Mouse (Mus musculus) myocyte (in vitro differentiated cells): ENCODE data around the gene Lrmda. TPM values are rescaled to one million over a fixed set of nuclear protein-coding genes. Genes with fewer than 3 reads are reported as not detected.
A peak's percentile ranks its signal among the peaks of the same experiment; 100 is the strongest.
"Not testable (repeated sequence)": the region's sequence is repeated elsewhere in the genome, so short reads cannot be mapped to it uniquely, and the experiment has no call there.

ENCODE experiments used
- H3K27me3 ChIP-seq: one replicate; pipeline ENCODE4 v1.6.1; 2011; ENCODE audit not compliant: control insufficient read depth, insufficient read depth, insufficient read length
- H3K36me3 ChIP-seq: one replicate; pipeline ENCODE4 v1.6.1; 2011; ENCODE audit not compliant: control insufficient read depth, insufficient read depth
- H3K4me2 ChIP-seq: one replicate; pipeline ENCODE4 v1.6.1; 2011; ENCODE audit warnings: low read depth, control low read depth
- H3K4me3 ChIP-seq: one replicate; pipeline ENCODE4 v1.5.1; 2011; ENCODE audit warnings: mild to moderate bottlenecking, control low read depth, moderate library complexity
- H3K79me2 ChIP-seq: one replicate; pipeline ENCODE4 v1.6.1; 2011; ENCODE audit not compliant: control insufficient read depth, insufficient read depth
- H3ac ChIP-seq: one replicate; pipeline ENCODE4 v1.6.1; 2011; ENCODE audit not compliant: control insufficient read depth, insufficient read length
- CEBPB ChIP-seq: IDR thresholded peaks from 2 replicates; pipeline ENCODE4 v1.6.1; 2011; ENCODE audit warnings: mild to moderate bottlenecking, moderate library complexity; ENCODE audit not compliant: poor library complexity, insufficient read depth, severe bottlenecking
- E2F4 ChIP-seq: IDR thresholded peaks from one replicate; pipeline ENCODE4 v1.6.1; 2011; ENCODE audit warnings: mild to moderate bottlenecking, control low read depth, moderate library complexity; ENCODE audit not compliant: insufficient read depth
- MAX ChIP-seq: IDR thresholded peaks from one replicate; pipeline ENCODE4 v1.6.1; 2011; ENCODE audit warnings: low read depth, mild to moderate bottlenecking, control low read depth
- MYOD1 ChIP-seq, 3 experiments: IDR thresholded peaks; one replicate each; pipeline ENCODE4 v1.6.1; 2011; ENCODE audit warnings: control low read depth in 2 of 3, low read depth in 2 of 3, mild to moderate bottlenecking in 2 of 3, moderate library complexity in 1 of 3; ENCODE audit not compliant: insufficient read length in 2 of 3, control insufficient read depth in 1 of 3
- MYOG ChIP-seq, 3 experiments: IDR thresholded peaks; one replicate each; pipeline ENCODE4 v1.6.1; 2011; ENCODE audit warnings: control low read depth in 2 of 3, low read depth in 2 of 3, mild to moderate bottlenecking in 2 of 3; ENCODE audit not compliant: insufficient read length in 2 of 3, control insufficient read depth in 1 of 3, insufficient read depth in 1 of 3
- POLR2A ChIP-seq: IDR thresholded peaks from one replicate; pipeline ENCODE4 v1.6.1; 2011; ENCODE audit warnings: low read depth, mild to moderate bottlenecking, control low read depth, moderate library complexity; ENCODE audit not compliant: insufficient read length
- POLR2AphosphoS2 ChIP-seq: IDR thresholded peaks from one replicate; pipeline ENCODE4 v1.6.1; 2011; ENCODE audit warnings: low read depth, control low read depth; ENCODE audit not compliant: insufficient read length
- REST ChIP-seq: IDR thresholded peaks from one replicate; pipeline ENCODE4 v1.6.1; 2011; ENCODE audit warnings: mild to moderate bottlenecking, control low read depth, moderate library complexity; ENCODE audit not compliant: insufficient read depth, insufficient read length
- SRF ChIP-seq: IDR thresholded peaks from one replicate; pipeline ENCODE4 v1.6.1; 2011; ENCODE audit warnings: low read depth; ENCODE audit not compliant: control insufficient read depth, insufficient read length
- TCF12 ChIP-seq: IDR thresholded peaks from one replicate; pipeline ENCODE4 v1.6.1; 2011; ENCODE audit warnings: mild to moderate bottlenecking, control low read depth; ENCODE audit not compliant: poor library complexity, insufficient read depth, severe bottlenecking
- TCF3 ChIP-seq: IDR thresholded peaks from one replicate; pipeline ENCODE4 v1.6.1; 2011; ENCODE audit warnings: low read depth, control low read depth; ENCODE audit not compliant: insufficient read length
- USF1 ChIP-seq: IDR thresholded peaks from one replicate; pipeline ENCODE4 v1.6.1; 2011; ENCODE audit warnings: low read depth, mild to moderate bottlenecking, control low read depth, moderate library complexity
- polyA plus RNA-seq: library from polyadenylated mRNA; unstranded; fragments of >200 nt; fragmentation: generic; extraction: Trizol; gene quantifications from one replicate; pipeline ENCODE4 v1.2.1, GENCODE M21; 2012; ENCODE audit warnings: missing spikeins

The Lrmda gene
- polyA plus RNA-seq, 1 experiment: 1.9 TPM

GRCm38 (mm10) chr14:22582065-22582464, 562.6 kb downstream of the Lrmda start:
- H3K79me2 ChIP-seq: no peaks in the 10 kb centered on the region

GRCm38 (mm10) chr14:22586281-22586680, 566.8 kb downstream of the Lrmda start:
- Histone ChIP-seq H3K79me2 (no peaks in the 10 kb centered on the region), H3K4me2 (no peak overlapping the region), H3ac (no peak overlapping the region), H3K36me3 (no peaks in the 10 kb centered on the region), H3K4me3 (no peak overlapping the region), H3K27me3 (no peaks in the 10 kb centered on the region)
- TF ChIP-seq MYOD1 (IDR thresholded peaks at IDR 0.05; ENCODE audit: control insufficient read depth in 1 of 3, insufficient read length in 2 of 3, low read depth in 2 of 3): no peak
- TF ChIP-seq REST: no peak
- no peak for TF ChIP-seq CEBPB
- no peak for TF ChIP-seq POLR2A
- no peak for TF ChIP-seq MAX
- TF ChIP-seq TCF12: no peak
- no peak for TF ChIP-seq POLR2AphosphoS2
- no peak for TF ChIP-seq E2F4
- no peak for TF ChIP-seq TCF3
- TF ChIP-seq MYOG (IDR thresholded peaks at IDR 0.05; ENCODE audit: control insufficient read depth in 1 of 3, insufficient read depth in 1 of 3, insufficient read length in 2 of 3, low read depth in 2 of 3): no peak
- TF ChIP-seq SRF: no peak
- no peak for TF ChIP-seq USF1

More at GRCm38 (mm10) chr14:22582065-22582464, 562.6 kb downstream of the Lrmda start:
- no peaks in the 10 kb centered on the region for H3K36me3 ChIP-seq
- no peaks in the 10 kb centered on the region for H3K27me3 ChIP-seq
- H3K4me3 ChIP-seq: no peak overlapping the region
- H3K4me2 ChIP-seq: no peak overlapping the region
- TF ChIP-seq MYOG (IDR thresholded peaks at IDR 0.05; ENCODE audit: control insufficient read depth in 1 of 3, insufficient read depth in 1 of 3, insufficient read length in 2 of 3, low read depth in 2 of 3) (no peak), SRF (no peak), POLR2AphosphoS2 (no peak), TCF3 (no peak), TCF12 (no peak), POLR2A (no peak), REST (no peak), USF1 (no peak), CEBPB (no peak), E2F4 (no peak), MAX (no peak), MYOD1 (IDR thresholded peaks at IDR 0.05; ENCODE audit: control insufficient read depth in 1 of 3, insufficient read length in 2 of 3, low read depth in 2 of 3) (no peak)
- no peak overlapping the region for H3ac ChIP-seq

GRCm38 (mm10) chr14:22586796-22587195, 567.3 kb downstream of the Lrmda start:
- H3K27me3 ChIP-seq: no peaks in the 10 kb centered on the region
- no peak for TF ChIP-seq SRF
- no peak for TF ChIP-seq POLR2AphosphoS2
- H3K4me2 ChIP-seq: no peak overlapping the region
- no peak overlapping the region for H3K4me3 ChIP-seq
- no peak overlapping the region for H3ac ChIP-seq
- no peaks in the 10 kb centered on the region for H3K36me3 ChIP-seq
- no peaks in the 10 kb centered on the region for H3K79me2 ChIP-seq

- H3ac ChIP-seq: no peak overlapping the region
- H3K27me3 ChIP-seq: no peaks in the 10 kb centered on the region
- H3K4me2 ChIP-seq: peak overlapping the region; percentile 3
- H3K4me3 ChIP-seq: no peak overlapping the region
- H3K79me2 ChIP-seq: no peaks in the 10 kb centered on the region
- TF ChIP-seq TCF12 (no peak), TCF3 (no peak), CEBPB (peak; percentile 89), MYOG (IDR thresholded peaks at IDR 0.05; ENCODE audit: control insufficient read depth in 1 of 3, insufficient read depth in 1 of 3, insufficient read length in 2 of 3, low read depth in 2 of 3) (no peak), USF1 (peak; percentile 73), REST (no peak), MYOD1 (IDR thresholded peaks at IDR 0.05; ENCODE audit: control insufficient read depth in 1 of 3, insufficient read length in 2 of 3, low read depth in 2 of 3) (no peak), E2F4 (no peak), SRF (no peak), POLR2A (no peak), POLR2AphosphoS2 (no peak), MAX (no peak)
- H3K36me3 ChIP-seq: no peaks in the 10 kb centered on the region
Measured at GRCm38 (mm10) chr14:22587285-22587957, 567.9 kb downstream of the Lrmda start.

GRCm38 (mm10) chr14:22587958-22588296, 568.4 kb downstream of the Lrmda start:
- Histone ChIP-seq H3K27me3 (no peaks in the 10 kb centered on the region), H3K79me2 (no peaks in the 10 kb centered on the region), H3K4me2 (no peak overlapping the region), H3K4me3 (no peak overlapping the region), H3ac (no peak overlapping the region), H3K36me3 (no peaks in the 10 kb centered on the region)
- TF ChIP-seq MAX (no peak), POLR2A (no peak), E2F4 (no peak), MYOD1 (IDR thresholded peaks at IDR 0.05; ENCODE audit: control insufficient read depth in 1 of 3, insufficient read length in 2 of 3, low read depth in 2 of 3) (no peak), TCF12 (no peak), REST (no peak), TCF3 (no peak), POLR2AphosphoS2 (no peak), SRF (no peak)

GRCm38 (mm10) chr14:22588394-22588793, 568.9 kb downstream of the Lrmda start:
- not testable (repeated sequence) for H3K27me3 ChIP-seq, H3ac ChIP-seq, H3K4me3 ChIP-seq, H3K79me2 ChIP-seq, H3K36me3 ChIP-seq, H3K4me2 ChIP-seq
